Mouse (Mus musculus) C2C12 (cell line): ENCODE results near the gene Ccdc27. TPM values are rescaled to one million over a fixed set of nuclear protein-coding genes. Genes with fewer than 3 reads are reported as not detected.

ENCODE experiments used
- H3K27me3 ChIP-seq: one replicate; pipeline ENCODE4 v1.6.1; 2011; ENCODE audit not compliant: control insufficient read depth, insufficient read depth, insufficient read length
- H3K36me3 ChIP-seq: one replicate; pipeline ENCODE4 v1.6.1; 2011; ENCODE audit not compliant: control insufficient read depth, insufficient read depth
- H3K4me3 ChIP-seq: one replicate; pipeline ENCODE4 v1.5.1; 2011; ENCODE audit warnings: mild to moderate bottlenecking, control low read depth; ENCODE audit not compliant: poor library complexity, insufficient read depth, severe bottlenecking
- H3K79me2 ChIP-seq: one replicate; pipeline ENCODE4 v1.6.1; 2011; ENCODE audit not compliant: control insufficient read depth, insufficient read depth
- H3K79me3 ChIP-seq: one replicate; pipeline ENCODE4 v1.6.1; 2011; ENCODE audit warnings: low read depth, control low read depth
- H3ac ChIP-seq: one replicate; pipeline ENCODE3; 2011; ENCODE audit warnings: low read depth; ENCODE audit not compliant: control insufficient read depth, insufficient read length
- CEBPB ChIP-seq: IDR thresholded peaks from one replicate; pipeline ENCODE4 v1.6.1; 2011; ENCODE audit warnings: low read depth, mild to moderate bottlenecking, control low read depth, moderate library complexity
- CTCF ChIP-seq: IDR thresholded peaks from one replicate; pipeline ENCODE4 v1.5.1; 2011; ENCODE audit not compliant: control insufficient read depth, insufficient read depth, insufficient read length
- FOSL1 ChIP-seq: IDR thresholded peaks from one replicate; pipeline ENCODE4 v1.8.0; 2011; ENCODE audit warnings: mild to moderate bottlenecking, low read length; ENCODE audit not compliant: poor library complexity, insufficient read depth, severe bottlenecking
- MAX ChIP-seq: IDR thresholded peaks from one replicate; pipeline ENCODE4 v1.6.1; 2011; ENCODE audit warnings: mild to moderate bottlenecking, control low read depth
- MYOD1 ChIP-seq: IDR thresholded peaks from one replicate; pipeline ENCODE4 v1.6.1; 2011; ENCODE audit warnings: low read depth; ENCODE audit not compliant: control insufficient read depth, insufficient read length
- MYOG ChIP-seq: IDR thresholded peaks from one replicate; pipeline ENCODE4 v1.6.1; 2011; ENCODE audit not compliant: control insufficient read depth, insufficient read length; ENCODE audit errors: extremely low read depth
- USF1 ChIP-seq: IDR thresholded peaks from one replicate; pipeline ENCODE4 v1.6.1; 2011; ENCODE audit warnings: low read depth, mild to moderate bottlenecking, control low read depth, moderate library complexity
- polyA plus RNA-seq: library from polyadenylated mRNA; unstranded; fragments of >200 nt; fragmentation: generic; extraction: Trizol; gene quantifications from one replicate; pipeline ENCODE4 v1.2.1, GENCODE M21; 2012; ENCODE audit warnings: missing spikeins

Gene Ccdc27
- polyA plus RNA-seq, 1 experiment, result not detected

- peaks cover 43% of the 10 kb centered on the region for H3K36me3 ChIP-seq
Observed at GRCm38 (mm10) chr4:154021432-154021831, 21.0 kb downstream of the Ccdc27 start.

GRCm38 (mm10) chr4:154019571-154019970 lies 22.9 kb downstream of the Ccdc27 start:
- H3K4me3 ChIP-seq, result no peak overlapping the region
- TF ChIP-seq USF1 (no peak), CTCF (peak; percentile 46), CEBPB (no peak)
- peaks cover 54% of the 10 kb centered on the region for H3K36me3 ChIP-seq
- no peak overlapping the region for H3ac ChIP-seq
- H3K79me3 ChIP-seq, result peaks cover 10% of the 10 kb centered on the region
- peaks cover 19% of the 10 kb centered on the region for H3K79me2 ChIP-seq
- no peaks in the 10 kb centered on the region for H3K27me3 ChIP-seq

More at GRCm38 (mm10) chr4:154021432-154021831, 21.0 kb downstream of the Ccdc27 start:
- H3K4me3 ChIP-seq, result no peak overlapping the region
- TF ChIP-seq MAX, result no peak
- no peak for TF ChIP-seq CTCF
- no peak for TF ChIP-seq MYOG
- no peak for TF ChIP-seq FOSL1
- TF ChIP-seq USF1, result no peak
- no peaks in the 10 kb centered on the region for H3K79me3 ChIP-seq
- H3ac ChIP-seq, result no peak overlapping the region
- H3K27me3 ChIP-seq, result no peaks in the 10 kb centered on the region
- H3K79me2 ChIP-seq, result peaks cover under 1% of the 10 kb centered on the region

- peaks cover 49% of the 10 kb centered on the region for H3K79me2 ChIP-seq
- H3K79me3 ChIP-seq, result peaks cover 35% of the 10 kb centered on the region
- H3ac ChIP-seq, result no peak overlapping the region
- H3K27me3 ChIP-seq, result no peaks in the 10 kb centered on the region
- TF ChIP-seq CTCF (no peak), USF1 (no peak), FOSL1 (no peak), MAX (no peak), MYOG (no peak), CEBPB (no peak), MYOD1 (no peak)
- peaks cover 48% of the 10 kb centered on the region for H3K36me3 ChIP-seq
- no peak overlapping the region for H3K4me3 ChIP-seq
Observed at GRCm38 (mm10) chr4:154015476-154015875, 27.0 kb downstream of the Ccdc27 start.

GRCm38 (mm10) chr4:154012132-154012882 lies 30.2 kb downstream of the Ccdc27 start:
- no peak for TF ChIP-seq USF1
- TF ChIP-seq MYOD1, result no peak
- no peak for TF ChIP-seq MYOG
- TF ChIP-seq CTCF, result no peak
- no peak for TF ChIP-seq MAX
- TF ChIP-seq CEBPB, result no peak
- TF ChIP-seq FOSL1, result no peak
- Histone ChIP-seq H3K27me3 (no peaks in the 10 kb centered on the region), H3K79me2 (peaks cover 49% of the 10 kb centered on the region), H3K79me3 (peaks cover 35% of the 10 kb centered on the region), H3ac (peak overlapping the region; percentile 97), H3K36me3 (peaks cover 26% of the 10 kb centered on the region), H3K4me3 (peak overlapping the region; percentile 95)

GRCm38 (mm10) chr4:154011646-154012089 lies 30.8 kb downstream of the Ccdc27 start, which contains the start of gene Lrrc47:
TSS of gene Lrrc47 (plus strand) at chr4:154011731.
- H3K36me3 ChIP-seq, result peaks cover 19% of the 10 kb centered on the region
- TF ChIP-seq MAX (peak; percentile 80), FOSL1 (no peak), CEBPB (no peak)
- peak within 1 kb of the TSS; percentile 95 for H3K4me3 ChIP-seq
- H3K79me2 ChIP-seq, result peaks cover 49% of the 10 kb centered on the region
- peak within 1 kb of the TSS; percentile 97 for H3ac ChIP-seq
- H3K27me3 ChIP-seq, result no peaks in the 10 kb centered on the region
- H3K79me3 ChIP-seq, result peaks cover 35% of the 10 kb centered on the region
